8 mouse cellular contexts compared by ENCODE assay signal in genomic region chr10:58382621-58383101, GRCm38 (mm10). TPM values are rescaled to one million over a fixed set of nuclear protein-coding genes. Genes with fewer than 3 reads are reported as not detected.
A peak's percentile ranks its signal among the peaks of the same experiment; 100 is the strongest.
DNase-seq lines count a peak whose midpoint lies in the region; ATAC-seq and TF ChIP-seq lines count a peak whose summit lies in the region.

No protein-coding gene starts in this region.

- TF ChIP-seq EP300 in MEL (IDR thresholded peaks at IDR 0.05; ENCODE audit: low read depth in 1 of 2, low read length in 2 of 2), result no peak

- intact Hi-C loops in gastrocnemius, adult 2 months (cut with DNase I), result no loop called here
- intact Hi-C loops in gastrocnemius, postnatal 36 days (cut with DNase I), result no loop called here

- no peaks in the 10 kb centered on the region for H3K27me3 ChIP-seq in MEL (ENCODE audit: control insufficient read depth in 1 of 2, insufficient read depth in 2 of 2, low read length in 2 of 2)
- no peaks in the 10 kb centered on the region for H3K27me3 ChIP-seq in midbrain, embryonic 10.5 days (ENCODE audit: low read depth, poor library complexity, severe bottlenecking)
- H3K27me3 ChIP-seq in thymus, adult 2 months (ENCODE audit: control insufficient read depth, insufficient read depth, low read length), result no peaks in the 10 kb centered on the region

- peaks cover 30% of the 10 kb centered on the region for H3K79me2 ChIP-seq in MEL (ENCODE audit: control insufficient read depth, insufficient read depth, low read length, poor library complexity)

- H3K36me3 ChIP-seq in MEL (ENCODE audit: control insufficient read depth in 1 of 2, insufficient read depth in 2 of 2, low read length in 2 of 2), result peaks cover 0 to 43% of the 10 kb centered on the region in 2 experiments; a peak in 2 of 4 replicates
- no peaks in the 10 kb centered on the region for H3K36me3 ChIP-seq in midbrain, embryonic 10.5 days
- no peaks in the 10 kb centered on the region for H3K36me3 ChIP-seq in thymus, adult 2 months (ENCODE audit: control insufficient read depth, insufficient read depth, low read length)

- H3K9me3 ChIP-seq in MEL (replicated peaks; ENCODE audit: insufficient read depth, low read length), result no peaks in the 10 kb centered on the region
- no peaks in the 10 kb centered on the region for H3K9me3 ChIP-seq in midbrain, embryonic 10.5 days (replicated peaks)

- TF ChIP-seq RAD21 in MEL (IDR thresholded peaks at IDR 0.05; ENCODE audit: low read depth, low read length), result no peak

- H3K4me3 ChIP-seq in gastrocnemius, adult 2 months, result no peak overlapping the region; the same call in 1 of the 2 replicates
- no peak overlapping the region for H3K4me3 ChIP-seq in MEL (ENCODE audit: control insufficient read depth in 1 of 2, insufficient read depth in 1 of 2, low read depth in 2 of 2, low read length in 2 of 2)
- no peak overlapping the region for H3K4me3 ChIP-seq in midbrain, embryonic 10.5 days
- no peak overlapping the region for H3K4me3 ChIP-seq in thymus, adult 2 months (ENCODE audit: control insufficient read depth, insufficient read depth, low read length)

- TF ChIP-seq CTCF in gastrocnemius, adult 2 months (IDR thresholded peaks at IDR 0.05), result peak; percentile 2; the same call in 1 of the 2 replicates
- TF ChIP-seq CTCF in MEL (IDR thresholded peaks at IDR 0.05 in 2 of 3, conservative IDR thresholded peaks at IDR 0.05 in 1 of 3; ENCODE audit: control insufficient read depth in 1 of 3, insufficient read depth in 1 of 3, low read depth in 2 of 3, low read length in 3 of 3, poor library complexity in 1 of 3, severe bottlenecking in 1 of 3), result no peak; a peak in 1 of 6 replicates
- no peak for TF ChIP-seq CTCF in thymus, adult 2 months (IDR thresholded peaks at IDR 0.05; ENCODE audit: borderline replicate concordance, control insufficient read depth, extremely low read depth, insufficient read depth, low read length, poor library complexity)

- TF ChIP-seq POLR2A in MEL (IDR thresholded peaks at IDR 0.05; ENCODE audit: control insufficient read depth in 1 of 2, insufficient read depth in 1 of 2, low read depth in 1 of 2, low read length in 2 of 2, poor library complexity in 1 of 2), result no peak
- TF ChIP-seq POLR2A in thymus, adult 2 months (IDR thresholded peaks at IDR 0.05; ENCODE audit: control insufficient read depth, extremely low read depth, insufficient read depth, low read length, poor library complexity), result no peak

- peaks cover 20 to 29% of the 10 kb centered on the region in 2 experiments for H3K4me1 ChIP-seq in MEL (ENCODE audit: control insufficient read depth in 1 of 2, insufficient read depth in 2 of 2, low read length in 2 of 2)
- peaks cover 15% of the 10 kb centered on the region for H3K4me1 ChIP-seq in midbrain, embryonic 10.5 days
- H3K4me1 ChIP-seq in thymus, adult 2 months (replicated peaks; ENCODE audit: control insufficient read depth, insufficient read depth, low read length), result peaks cover 10% of the 10 kb centered on the region

- peak; percentile 29; the same call in 1 of the 2 replicates for ATAC-seq in granulocyte monocyte progenitor cell, adult 5-6 weeks (replicated peaks; ENCODE audit: poor library complexity, severe bottlenecking)

- peak overlapping the region; percentile 76 for H3K27ac ChIP-seq in gastrocnemius, adult 2 months
- H3K27ac ChIP-seq in MEL (ENCODE audit: control insufficient read depth, low read depth, low read length), result peak overlapping the region; percentile 79
- peak overlapping the region; percentile 64 for H3K27ac ChIP-seq in midbrain, embryonic 10.5 days (replicated peaks)
- H3K27ac ChIP-seq in thymus, adult 2 months (ENCODE audit: control insufficient read depth, insufficient read depth, low read length), result no peak overlapping the region

- no peak for DNase-seq in gastrocnemius, adult 2 months
- no peak for DNase-seq in gastrocnemius, postnatal 36 days
- no peak for DNase-seq in MEL (ENCODE audit: low read depth, low spot score)
- no peak for DNase-seq in midbrain, embryonic 10.5 days (ENCODE audit: low spot score)
- no peak for DNase-seq in Muller cell, postnatal 12 days (ENCODE audit: inconsistent ontology term)
- no peak for DNase-seq in thymus, adult 2 months
- no peak for DNase-seq in cerebellum, adult 9-11 months

- H3K9ac ChIP-seq in MEL (ENCODE audit: control insufficient read depth, low read depth, low read length, poor library complexity, severe bottlenecking), result peak overlapping the region; percentile 1; the same call in 1 of the 2 replicates

- 55% methylated on average over 3 of the region's 3 CpGs for WGBS in midbrain, embryonic 10.5 days
- WGBS in thymus, adult 2 months, result 17% methylated on average over 3 of the region's 3 CpGs

TF ChIP-seq in MEL, 35 proteins besides CTCF, POLR2A, EP300 and RAD21:
- TF ChIP-seq GABPA (IDR thresholded peaks at IDR 0.05; ENCODE audit: low read depth, low read length) (no peak), TCF12 (IDR thresholded peaks at IDR 0.05; ENCODE audit: low read depth, low read length) (no peak), ELF1 (IDR thresholded peaks at IDR 0.05; ENCODE audit: low read depth, low read length) (no peak), USF1 (IDR thresholded peaks at IDR 0.05; ENCODE audit: low read depth, low read length) (no peak), POLR2AphosphoS2 (IDR thresholded peaks at IDR 0.05; ENCODE audit: low read length) (no peak), RCOR1 (IDR thresholded peaks at IDR 0.05; ENCODE audit: low read depth, low read length) (no peak), UBTF (IDR thresholded peaks at IDR 0.05; ENCODE audit: borderline replicate concordance, insufficient read depth, low read depth, low read length) (no peak), MAX (IDR thresholded peaks at IDR 0.05; ENCODE audit: low read length) (no peak), SIN3A (IDR thresholded peaks at IDR 0.05; ENCODE audit: low read length) (no peak), MAFK (IDR thresholded peaks at IDR 0.05; ENCODE audit: borderline replicate concordance, low read depth, low read length) (no peak), CHD2 (IDR thresholded peaks at IDR 0.05; ENCODE audit: low read length) (no peak), BHLHE40 (IDR thresholded peaks at IDR 0.05; ENCODE audit: borderline replicate concordance, low read depth, low read length) (no peak), MAZ (IDR thresholded peaks at IDR 0.05; ENCODE audit: low read depth, low read length) (no peak)

RNA-seq across cellular contexts. Expression of gene Lims1, which starts 59.4 kb away (rescaled TPM):
- 10 to 100 TPM; 36.1 to 54.7 TPM for total RNA-seq in gastrocnemius, adult 2 months (2021)
- total RNA-seq in gastrocnemius, postnatal 36 days (2021), result 10 to 100 TPM; 34.3 to 41.9 TPM
- 28.5 and 32.4 TPM in 2 replicates for total RNA-seq in MEL (2012; rRNA removed)
- polyA plus RNA-seq in MEL (2012; ENCODE audit: insufficient read depth in 1 of 2, insufficient read length in 2 of 2, low read depth in 1 of 2, low replicate concordance in 2 of 2, missing spikeins in 1 of 2), result 10 to 100 TPM in 1 of 2 experiments, not detected in 1; 24.9 TPM
- 61.1 and 85.1 TPM in 2 replicates for total RNA-seq in granulocyte monocyte progenitor cell, adult 5-6 weeks (2014; fragmentation: Nextera tagmentation)
- 72.9 and 90.6 TPM in 2 replicates for total RNA-seq in granulocyte monocyte progenitor cell, adult 5-6 weeks (2017)
- polyA plus RNA-seq in midbrain, embryonic 10.5 days (2016; fragmentation: Nextera tagmentation; extraction: Ambion mirVana), result 109 and 111 TPM in 2 replicates
- 30.1 and 38.8 TPM in 2 replicates for polyA plus RNA-seq in thymus, adult 2 months (2012; rRNA removed)
